Comparison of ENCODE assay signal across 8 mouse cellular contexts in the genomic region with DNA sequence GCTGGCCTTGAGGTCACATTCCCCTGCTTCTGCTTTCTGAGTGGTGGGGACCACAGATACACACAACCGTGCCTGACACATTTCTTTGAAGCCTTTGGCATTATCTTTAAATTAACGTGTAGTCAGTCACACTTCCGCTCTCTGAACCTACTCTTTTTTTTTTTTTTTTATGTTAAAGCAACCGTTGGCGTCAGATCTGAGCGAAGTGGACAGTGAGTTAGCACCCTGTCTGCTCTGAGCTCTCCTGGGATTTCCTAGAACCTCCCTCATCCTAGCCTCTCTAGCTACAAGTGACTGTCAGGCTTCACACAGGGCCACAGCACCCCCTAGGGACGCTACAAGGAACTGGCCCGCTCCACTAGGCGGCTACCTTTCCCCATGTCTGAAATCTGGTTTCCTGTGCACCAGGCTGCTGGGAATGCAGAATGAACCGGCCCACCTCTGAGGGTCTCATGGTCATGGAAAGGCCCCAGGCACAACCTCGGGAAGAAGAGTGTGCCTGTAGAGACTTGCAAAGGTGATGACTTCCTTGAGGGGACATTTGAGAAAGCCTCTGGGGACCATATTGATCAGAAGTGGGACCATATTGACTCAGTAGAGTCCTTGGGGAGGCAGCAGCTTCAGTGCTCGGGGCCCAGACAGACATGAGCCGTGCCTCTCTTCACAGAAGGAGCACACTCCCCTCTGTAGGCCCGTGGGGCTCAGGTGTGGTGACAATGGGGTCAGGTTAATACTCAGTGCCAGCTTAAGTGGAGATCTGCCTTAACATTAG. TPM values are rescaled to one million over a fixed set of nuclear protein-coding genes. Genes with fewer than 3 reads are reported as not detected.
DNase-seq lines count a peak whose midpoint lies in the region; ATAC-seq and TF ChIP-seq lines count a peak whose summit lies in the region.

No protein-coding gene starts in this region.

- TF ChIP-seq EP300 in liver, embryonic 14.5 days (IDR thresholded peaks at IDR 0.05; ENCODE audit: low read depth): no peak

- no peak overlapping the region for H3K4me2 ChIP-seq in kidney, postnatal 0 days (ENCODE audit: low read length)
- no peak overlapping the region for H3K4me2 ChIP-seq in liver, embryonic 14.5 days (ENCODE audit: low read depth)

- no peaks in the 10 kb centered on the region for H3K27me3 ChIP-seq in kidney, postnatal 0 days (ENCODE audit: insufficient read depth, low read length)
- H3K27me3 ChIP-seq in liver, embryonic 14.5 days (ENCODE audit: control insufficient read depth, insufficient read depth, low read length): no peaks in the 10 kb centered on the region
- H3K27me3 ChIP-seq in thymus, adult 2 months (ENCODE audit: control insufficient read depth, insufficient read depth, low read length): no peaks in the 10 kb centered on the region

- peak; percentile 82 for DNase-seq in CD4-positive helper T cell, adult 2 months (ENCODE audit: low read depth, low spot score)
- peak; percentile 92 for DNase-seq in adrenal gland, postnatal 10 days
- DNase-seq in embryo, embryonic 9.5 days (ENCODE audit: extremely low spot score): peak; percentile 80
- DNase-seq in heart, adult 8-10 months (ENCODE audit: low spot score): peak; percentile 81
- peak; percentile 92 for DNase-seq in kidney, postnatal 0 days (ENCODE audit: low spot score)
- DNase-seq in liver, embryonic 14.5 days (ENCODE audit: low read depth in 3 of 3, low spot score in 3 of 3): peak; percentile 39 to 50 (median 46)
- peak; percentile 57 for DNase-seq in ovary, adult 18-20 months (ENCODE audit: low spot score)
- DNase-seq in thymus, adult 2 months: peak; percentile 91

- ATAC-seq in kidney, postnatal 0 days (replicated peaks; ENCODE audit: low FRiP score, low read depth): peak; percentile 61
- ATAC-seq in liver, embryonic 14.5 days (ENCODE audit: insufficient read depth): 0 out of 2 replicates have a peak, but pooled peaks have one; percentile 31

- H3K4me3 ChIP-seq in kidney, postnatal 0 days (replicated peaks; ENCODE audit: low read depth, low read length): no peak overlapping the region
- no peak overlapping the region for H3K4me3 ChIP-seq in liver, embryonic 14.5 days (ENCODE audit: insufficient read depth in 1 of 2, low read depth in 2 of 2, low read length in 2 of 2)
- no peak overlapping the region for H3K4me3 ChIP-seq in thymus, adult 2 months (ENCODE audit: control insufficient read depth, insufficient read depth, low read length)

- no peaks in the 10 kb centered on the region for H3K36me3 ChIP-seq in kidney, postnatal 0 days (ENCODE audit: insufficient read depth, low read length)
- no peaks in the 10 kb centered on the region for H3K36me3 ChIP-seq in liver, embryonic 14.5 days (replicated peaks; ENCODE audit: control insufficient read depth, insufficient read depth, low read depth)
- H3K36me3 ChIP-seq in thymus, adult 2 months (ENCODE audit: control insufficient read depth, insufficient read depth, low read length): no peaks in the 10 kb centered on the region

- peak; percentile 95 for TF ChIP-seq CTCF in kidney, postnatal 0 days (IDR thresholded peaks at IDR 0.05; ENCODE audit: low read depth)
- peak; percentile 92 for TF ChIP-seq CTCF in liver, embryonic 14.5 days (IDR thresholded peaks at IDR 0.05; ENCODE audit: low read depth)
- peak; percentile 92 for TF ChIP-seq CTCF in thymus, adult 2 months (IDR thresholded peaks at IDR 0.05; ENCODE audit: borderline replicate concordance, control insufficient read depth, extremely low read depth, insufficient read depth, low read length, poor library complexity)

- no peak for TF ChIP-seq POLR2A in thymus, adult 2 months (IDR thresholded peaks at IDR 0.05; ENCODE audit: control insufficient read depth, extremely low read depth, insufficient read depth, low read length, poor library complexity)

- no peak overlapping the region for H3K9ac ChIP-seq in kidney, postnatal 0 days (ENCODE audit: low read depth, low read length)
- H3K9ac ChIP-seq in liver, embryonic 14.5 days (replicated peaks): no peak overlapping the region

- 19% methylated on average over 14 of the region's 14 CpGs for WGBS in kidney, postnatal 0 days
- 6% methylated on average over 14 of the region's 14 CpGs for WGBS in liver, embryonic 14.5 days (ENCODE audit: insufficient replicate concordance)
- WGBS in thymus, adult 2 months: 6% methylated on average over 14 of the region's 14 CpGs

- 0 out of 2 replicates have a peak overlapping the region, but pooled peaks have one; percentile 54 for H3K27ac ChIP-seq in kidney, postnatal 0 days
- H3K27ac ChIP-seq in liver, embryonic 14.5 days: no peak overlapping the region
- peak overlapping the region; percentile 46; the same call in 1 of the 2 replicates for H3K27ac ChIP-seq in thymus, adult 2 months (ENCODE audit: control insufficient read depth, insufficient read depth, low read length)

- H3K9me3 ChIP-seq in kidney, postnatal 0 days (replicated peaks; ENCODE audit: low read length): no peaks in the 10 kb centered on the region
- H3K9me3 ChIP-seq in liver, embryonic 14.5 days (ENCODE audit: control insufficient read depth, low read length): no peaks in the 10 kb centered on the region

- peaks cover 4% of the 10 kb centered on the region; the same call in 1 of the 2 replicates for H3K4me1 ChIP-seq in kidney, postnatal 0 days (replicated peaks; ENCODE audit: insufficient read depth, low read length)
- H3K4me1 ChIP-seq in liver, embryonic 14.5 days (replicated peaks; ENCODE audit: control insufficient read depth in 2 of 2, insufficient read depth in 2 of 2, low read length in 1 of 2): peaks cover 0 to 3% of the 10 kb centered on the region in 2 experiments; a peak in 1 of 4 replicates
- H3K4me1 ChIP-seq in thymus, adult 2 months (replicated peaks; ENCODE audit: control insufficient read depth, insufficient read depth, low read length): peaks cover 49% of the 10 kb centered on the region

RNA-seq across cellular contexts. Expression of gene Rab44, which starts 57.2 kb away (rescaled TPM):
- 1 to 10 TPM in 1 of 2 experiments, under 1 TPM in 1; 0.66 to 1.4 TPM for total RNA-seq in adrenal gland, postnatal 10 days (2021)
- total RNA-seq in heart, adult 8-10 months (2022): under 1 TPM in 3 of 4 experiments, not detected in 1; 0.12 to 0.75 (median 0.38) TPM
- polyA plus RNA-seq in kidney, postnatal 0 days (2015; fragmentation: Nextera tagmentation; extraction: Ambion mirVana): 0.21 and 0.22 TPM in 2 replicates
- polyA plus RNA-seq in liver, embryonic 14.5 days (2012; rRNA removed): 11.5 and 12.8 TPM in 2 replicates
- 3.7 and 4.1 TPM in 2 replicates for polyA plus RNA-seq in liver, embryonic 14.5 days (2014; fragmentation: Nextera tagmentation; extraction: Ambion mirVana)
- polyA plus RNA-seq in thymus, adult 2 months (2012; rRNA removed): 8.3 and 8.9 TPM in 2 replicates
